Mouse (Mus musculus) inflammation-experienced regulatory T-cells, adult 16 weeks (primary cell): ENCODE results near the gene Mvd. TPM values are rescaled to one million over a fixed set of nuclear protein-coding genes. Genes with fewer than 3 reads are reported as not detected.

Experiments
- polyA plus RNA-seq: library from polyadenylated mRNA; unstranded; fragments of 100-300 nt; shearing (Covaris generic); gene quantifications from one replicate; pipeline ENCODE4 v1.2.1, GENCODE M21; 2017

Mvd gene
- 28.4 TPM for polyA plus RNA-seq

DNA sequence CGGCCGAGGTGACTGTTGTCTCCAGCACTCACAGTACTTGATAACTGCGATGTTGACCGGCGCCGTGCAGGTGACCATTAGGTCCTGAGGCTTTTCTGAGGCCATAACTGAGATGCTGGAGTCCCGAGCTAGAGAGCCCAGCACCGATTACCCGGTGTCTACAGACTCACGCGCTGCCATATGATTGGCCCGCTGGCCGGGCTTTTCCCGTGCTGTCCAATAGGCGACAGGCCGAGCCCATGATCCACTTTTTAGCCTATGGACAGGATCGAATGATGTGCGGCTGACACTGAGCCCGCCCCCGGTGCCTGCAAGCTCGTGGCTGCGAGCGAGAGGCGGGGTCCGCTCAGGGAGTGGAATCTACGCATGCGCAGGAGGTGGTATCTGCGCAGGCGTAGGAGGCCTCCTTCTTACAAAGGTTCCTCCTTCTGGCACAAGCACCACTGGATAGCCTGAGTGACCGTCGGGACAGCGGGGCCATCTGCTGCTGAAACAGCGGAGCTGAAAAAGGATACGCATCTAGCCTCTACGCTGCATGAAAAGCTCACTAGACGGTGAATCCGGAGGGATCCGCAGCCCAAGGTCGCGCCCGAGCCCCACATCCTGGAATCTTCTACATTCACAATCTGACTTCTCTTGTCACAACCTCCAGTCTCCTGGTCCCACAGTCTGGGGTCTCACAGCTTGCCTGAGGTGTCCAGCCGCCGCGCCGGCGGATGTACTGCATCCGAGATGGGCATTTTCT, at the start of gene Mvd:
TSS of gene Mvd (minus strand) at position 161 of the 745 bp plus-strand sequence.

DNA sequence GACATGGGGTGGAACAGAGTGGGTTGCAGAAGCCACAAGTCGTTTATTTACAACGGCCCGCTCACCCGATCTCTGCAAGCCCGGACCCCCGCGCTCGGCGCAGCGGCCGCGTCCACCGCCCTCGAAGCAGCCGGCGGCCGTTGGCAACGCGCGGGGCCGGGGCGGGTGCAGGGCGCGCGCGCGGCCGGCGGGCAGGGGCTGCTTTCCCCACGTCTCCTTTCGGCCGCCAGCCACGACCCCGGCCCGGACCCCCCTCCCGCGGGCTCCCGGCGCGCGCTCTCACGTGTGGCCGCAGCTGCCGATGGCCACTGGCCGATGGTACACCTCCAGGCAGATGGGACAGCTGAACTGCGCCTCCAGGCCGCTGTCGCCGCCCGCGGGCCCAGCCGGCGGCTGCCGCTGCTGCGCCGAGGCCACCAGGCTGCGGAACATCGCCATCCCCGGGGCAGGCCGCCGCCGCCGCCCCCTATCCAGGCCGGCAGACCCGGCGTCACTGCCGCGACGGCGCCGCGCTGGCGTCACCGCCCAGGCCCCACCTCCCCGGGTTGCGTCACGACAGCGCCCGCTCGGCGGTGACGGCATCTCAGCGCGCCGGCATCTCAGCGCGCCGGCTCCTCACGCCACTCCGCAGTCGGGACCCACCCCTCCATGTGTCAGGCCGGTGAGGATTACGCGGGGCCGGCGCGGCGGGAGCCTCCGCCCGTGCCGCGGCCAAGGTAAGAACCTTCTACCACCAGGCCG, 32.5 kb upstream of the Mvd start, which contains the start of the genes Rnf166 and Ctu2:
TSS of gene Rnf166 (minus strand) at position 485 of the 741 bp plus-strand sequence.
TSS of gene Ctu2 (plus strand) at position 564 of the 741 bp plus-strand sequence.

GRCm38 (mm10) chr8:122460524-122461472, 17.6 kb upstream of the Mvd start, which contains the start of gene Snai3:
Gene Snai3, minus strand, starts transcription at chr8:122460733.

DNA sequence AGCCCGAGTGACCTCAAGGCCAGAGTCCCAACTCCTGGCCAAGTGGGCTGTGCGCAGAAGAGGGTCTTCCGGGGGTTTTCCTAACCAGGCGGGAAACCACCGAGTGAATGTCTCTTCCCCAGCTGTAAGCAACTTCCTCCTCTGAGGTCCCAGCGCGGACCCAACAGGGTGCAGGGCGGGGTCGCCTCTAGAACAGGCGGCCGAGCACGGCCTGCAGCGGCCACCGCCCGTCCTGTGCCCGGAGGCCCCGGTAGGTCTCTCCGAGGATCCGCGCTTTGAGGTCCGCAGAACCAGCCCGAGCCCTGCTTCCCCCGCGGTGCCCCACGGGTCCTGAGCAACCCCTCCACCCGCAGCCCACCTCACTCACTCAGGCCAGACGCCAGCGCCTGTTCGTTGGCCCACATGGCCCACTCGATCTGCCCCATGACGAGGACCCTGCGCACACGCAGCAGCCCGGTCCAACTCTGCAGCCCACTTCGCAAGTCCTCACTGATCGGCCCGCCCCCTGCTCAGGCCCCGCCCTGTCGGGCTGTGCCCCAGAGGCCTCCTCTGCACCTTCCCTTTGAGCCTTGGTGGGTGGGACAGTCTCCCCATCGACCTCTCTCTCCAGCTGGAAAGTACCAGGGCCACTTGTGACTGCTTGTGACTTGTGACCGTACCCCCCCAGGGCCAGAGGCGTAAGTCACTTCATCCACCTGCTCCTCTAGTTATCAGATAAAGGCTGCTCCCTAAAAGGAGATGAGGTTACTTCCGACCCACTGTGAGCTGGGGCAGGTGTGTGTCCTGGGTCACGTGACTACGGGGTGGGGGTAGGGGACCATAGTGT, 10.6 kb downstream of the Mvd start, which contains the start of gene Cyba:
TSS of gene Cyba (minus strand) at position 488 of the 826 bp plus-strand sequence.

DNA sequence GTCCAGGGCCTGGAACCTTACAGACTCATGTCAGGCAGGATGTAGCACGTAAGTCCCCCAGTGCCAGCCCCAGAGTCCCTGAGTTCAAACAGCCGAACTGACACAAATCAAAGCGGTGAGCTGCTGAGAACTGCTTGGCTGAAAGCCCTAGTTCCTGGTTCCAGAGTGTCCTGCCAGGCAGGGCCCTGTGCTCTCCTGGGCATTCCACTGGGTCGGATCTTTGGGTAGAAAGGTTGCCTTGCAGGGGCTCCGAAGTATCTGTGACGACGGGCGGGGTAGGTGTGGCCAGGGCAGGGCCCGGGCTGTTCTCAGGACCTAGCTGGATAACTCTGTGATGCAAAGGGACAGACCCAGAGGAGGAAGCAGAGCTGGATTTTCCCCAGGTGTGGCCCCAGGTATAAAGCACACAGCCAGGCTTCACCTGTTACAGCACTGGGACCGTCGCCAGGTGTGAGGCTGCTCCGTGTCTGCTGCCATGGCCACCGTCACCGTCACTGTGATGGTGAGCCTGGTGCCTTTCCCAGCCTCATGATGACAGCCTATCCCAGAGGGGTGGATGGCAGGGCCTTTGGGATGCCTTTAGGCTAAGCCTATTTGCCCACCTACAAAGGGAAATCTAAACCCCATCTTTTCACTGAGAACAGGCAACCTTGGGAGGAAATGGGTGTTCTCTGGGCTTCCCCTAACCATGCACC, 21.7 kb downstream of the Mvd start, which contains the start of gene Il17c:
TSS of gene Il17c (plus strand) at position 645 of the 695 bp plus-strand sequence.

Other genes with a start within 250 kb of the Mvd start
- 0.73 TPM for gene Zfpm1, start 161.3 kb downstream of the Mvd start, polyA plus RNA-seq
- not detected for gene Trhr2, start 82.7 kb downstream of the Mvd start, polyA plus RNA-seq
- 62.2 TPM for gene Zc3h18, start 66.8 kb downstream of the Mvd start, polyA plus RNA-seq
- gene Il17c, start 21.4 kb downstream of the Mvd start, polyA plus RNA-seq, result not detected
- gene Cyba, start 10.5 kb downstream of the Mvd start, polyA plus RNA-seq, result 981 TPM
- 3.5 TPM for gene Snai3, start 17.3 kb upstream of the Mvd start, polyA plus RNA-seq
- 39.6 TPM for gene Rnf166, start 32.6 kb upstream of the Mvd start, polyA plus RNA-seq
- gene Ctu2, start 32.7 kb upstream of the Mvd start, polyA plus RNA-seq, result 82.8 TPM
- 7.6 TPM for gene Piezo1, start 107.9 kb upstream of the Mvd start, polyA plus RNA-seq
- gene Cdt1, start 124.6 kb upstream of the Mvd start, polyA plus RNA-seq, result 21.6 TPM
- gene Aprt, start 133.5 kb upstream of the Mvd start, polyA plus RNA-seq, result 201 TPM
- 15.9 TPM for gene Galns, start 168.0 kb upstream of the Mvd start, polyA plus RNA-seq
- gene Trappc2l, start 168.2 kb upstream of the Mvd start, polyA plus RNA-seq, result 54.2 TPM
- not detected for gene Pabpn1l, start 179.3 kb upstream of the Mvd start, polyA plus RNA-seq